Mouse (Mus musculus) bone marrow, adult 2 months (tissue): Measurements from ENCODE around the gene Adcy10.

Experiments
- CTCF ChIP-seq: fragments of 200-500 bp; IDR thresholded peaks from 2 replicates; pipeline ENCODE4 v1.5.1; 2011; ENCODE audit warnings: low read length, control low read depth; ENCODE audit not compliant: control insufficient read depth, insufficient read depth
- POLR2A ChIP-seq: fragments of 200-500 bp; IDR thresholded peaks from 2 replicates; pipeline ENCODE4 v1.6.1; 2011; ENCODE audit warnings: low read depth, mild to moderate bottlenecking, control low read depth, low read length, borderline replicate concordance; ENCODE audit not compliant: control insufficient read depth

- TF ChIP-seq POLR2A (no peak), CTCF (no peak)
These were observed 52.3 kb downstream of the Adcy10 start for GRCm38 (mm10) chr1:165537241-165537807.
